Comparison of ENCODE assay signal across 29 mouse cellular contexts in the genomic region with DNA sequence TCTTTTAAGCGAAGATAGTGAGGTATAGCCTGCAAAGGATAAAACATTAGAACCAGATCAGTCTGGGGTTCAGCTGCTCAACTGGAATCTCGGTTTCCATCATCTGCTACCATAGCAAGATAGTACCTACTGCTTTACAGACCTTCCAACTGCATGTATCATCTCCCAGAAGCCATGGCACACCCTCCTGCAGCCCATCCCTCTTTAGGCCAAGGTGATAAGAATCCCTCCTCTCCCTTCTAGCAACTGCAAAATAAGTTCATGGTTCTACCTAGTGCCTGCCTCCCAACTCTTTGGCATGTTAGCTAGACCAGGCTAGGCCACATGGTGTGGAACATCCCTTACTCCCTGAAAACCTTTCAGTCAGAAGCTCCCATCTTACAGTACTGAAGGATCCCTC. TPM values are rescaled to one million over a fixed set of nuclear protein-coding genes. Genes with fewer than 3 reads are reported as not detected.
A peak's percentile ranks its signal among the peaks of the same experiment; 100 is the strongest.
DNase-seq lines count a peak whose midpoint lies in the region; ATAC-seq lines count a peak whose summit lies in the region.
"Had no signal": no experiment of that assay in that cellular context is flagged by ENCODE, and none has a peak within 500 bp of the region (broad histone marks: within the 10 kb centered on the region; RNA-seq: fewer than 3 reads in every experiment).

No protein-coding gene starts in this region.

- H3K36me3 ChIP-seq in liver, embryonic 11.5 days (ENCODE audit: control insufficient read depth, insufficient read depth, low read length), result no peaks in the 10 kb centered on the region
- no peaks in the 10 kb centered on the region for H3K36me3 ChIP-seq in liver, embryonic 16.5 days (ENCODE audit: control insufficient read depth, insufficient read depth)
- no peaks in the 10 kb centered on the region for H3K36me3 ChIP-seq in forebrain, embryonic 15.5 days
- H3K36me3 ChIP-seq: embryonic facial prominence, embryonic 13.5 days; G1E; hindbrain, embryonic 12.5 days; intestine, embryonic 15.5 days; neural tube, embryonic 12.5 days had no signal

- no peaks in the 10 kb centered on the region for H3K27me3 ChIP-seq in liver, embryonic 11.5 days (replicated peaks; ENCODE audit: control insufficient read depth, insufficient read depth, low read length)
- no peaks in the 10 kb centered on the region for H3K27me3 ChIP-seq in liver, embryonic 16.5 days (ENCODE audit: control insufficient read depth, insufficient read depth, low read depth, low read length)
- H3K27me3 ChIP-seq in forebrain, embryonic 15.5 days, result no peaks in the 10 kb centered on the region
- H3K27me3 ChIP-seq: embryonic facial prominence, embryonic 13.5 days; forebrain, embryonic 13.5 days; hindbrain, embryonic 12.5 days; intestine, embryonic 15.5 days; neural tube, embryonic 12.5 days had no signal

- H3K4me2 ChIP-seq in liver, embryonic 11.5 days, result peak overlapping the region; percentile 13; the same call in 1 of the 2 replicates
- H3K4me2 ChIP-seq in liver, embryonic 16.5 days (ENCODE audit: low read depth, low read length), result peak overlapping the region; percentile 41
- H3K4me2 ChIP-seq in forebrain, embryonic 15.5 days (replicated peaks), result no peak overlapping the region
- H3K4me2 ChIP-seq: embryonic facial prominence, embryonic 13.5 days; forebrain, embryonic 13.5 days; heart, embryonic 11.5 days; hindbrain, embryonic 12.5 days; intestine, embryonic 15.5 days; neural tube, embryonic 12.5 days had no signal

- no peaks in the 10 kb centered on the region for H3K9me3 ChIP-seq in liver, embryonic 11.5 days (ENCODE audit: control insufficient read depth, low read length)
- no peaks in the 10 kb centered on the region for H3K9me3 ChIP-seq in liver, embryonic 16.5 days (replicated peaks; ENCODE audit: control insufficient read depth, low read length)
- no peaks in the 10 kb centered on the region for H3K9me3 ChIP-seq in forebrain, embryonic 15.5 days
- H3K9me3 ChIP-seq: embryonic facial prominence, embryonic 13.5 days; forebrain, embryonic 13.5 days; G1E; hindbrain, embryonic 12.5 days; intestine, embryonic 15.5 days; megakaryocyte, embryonic 14.5 days; neural tube, embryonic 12.5 days had no signal

- H3K4me3 ChIP-seq in liver, embryonic 11.5 days (ENCODE audit: low read depth, low read length), result no peak overlapping the region
- no peak overlapping the region; the same call in 1 of the 2 replicates for H3K4me3 ChIP-seq in liver, embryonic 16.5 days (ENCODE audit: low read depth, low read length)
- H3K4me3 ChIP-seq in forebrain, embryonic 15.5 days, result no peak overlapping the region
- H3K4me3 ChIP-seq: embryonic facial prominence, embryonic 13.5 days; forebrain, embryonic 13.5 days; hindbrain, embryonic 12.5 days; intestine, embryonic 15.5 days; megakaryocyte, embryonic 14.5 days; myocyte; neural tube, embryonic 12.5 days had no signal

- H3K4me1 ChIP-seq in liver, embryonic 11.5 days (replicated peaks; ENCODE audit: control insufficient read depth, insufficient read depth, low read length), result peaks cover 68% of the 10 kb centered on the region
- H3K4me1 ChIP-seq in liver, embryonic 16.5 days (ENCODE audit: control insufficient read depth, low read depth, low read length), result peaks cover 87% of the 10 kb centered on the region
- no peaks in the 10 kb centered on the region for H3K4me1 ChIP-seq in forebrain, embryonic 15.5 days
- H3K4me1 ChIP-seq: embryonic facial prominence, embryonic 13.5 days; forebrain, embryonic 13.5 days; hindbrain, embryonic 12.5 days; intestine, embryonic 15.5 days; neural tube, embryonic 12.5 days had no signal

- WGBS in liver, embryonic 11.5 days, result 65% methylated on average over 2 of the region's 2 CpGs
- 38% methylated on average over 2 of the region's 2 CpGs for WGBS in liver, embryonic 16.5 days (ENCODE audit: insufficient replicate concordance)
- 87% methylated on average over 2 of the region's 2 CpGs for WGBS in forebrain, embryonic 15.5 days

- H3K9ac ChIP-seq in liver, embryonic 11.5 days (ENCODE audit: low read depth, low read length), result peak overlapping the region; percentile 22; the same call in 1 of the 2 replicates
- H3K9ac ChIP-seq in liver, embryonic 16.5 days (ENCODE audit: low read depth, low read length), result peak overlapping the region; percentile 39
- H3K9ac ChIP-seq in forebrain, embryonic 15.5 days (replicated peaks), result no peak overlapping the region
- H3K9ac ChIP-seq: embryonic facial prominence, embryonic 13.5 days; forebrain, embryonic 13.5 days; hindbrain, embryonic 12.5 days; intestine, embryonic 15.5 days; neural tube, embryonic 12.5 days had no signal

- DNase-seq in spleen, postnatal 36 days (ENCODE audit: low spot score in 2 of 2), result peak; percentile 16 to 35
- DNase-seq in spleen, adult 12 weeks (ENCODE audit: low spot score), result no peak
- DNase-seq in liver, embryonic 11.5 days (ENCODE audit: low spot score), result no peak
- DNase-seq in embryo, embryonic 11 days, result no peak
- DNase-seq in thymus, postnatal 14 days, result no peak
- DNase-seq: adrenal gland, adult 8-10 months; cerebellum, adult 11 months; cerebellum, adult 9-10 months; cerebellum, postnatal 36 days; gastrocnemius, postnatal 25 days; heart, adult 18-20 months; heart, postnatal 36 days; kidney, adult 2 months; lung, postnatal 36 days; right cerebral cortex, adult 18-20 months; thymus, postnatal 36 days had no signal

- ATAC-seq in liver, embryonic 11.5 days (replicated peaks; ENCODE audit: low FRiP score), result peak; percentile 58
- peak; percentile 71 for ATAC-seq in liver, embryonic 16.5 days (ENCODE audit: low read depth)
- no peak for ATAC-seq in forebrain, embryonic 15.5 days (replicated peaks)
- ATAC-seq: forebrain, embryonic 13.5 days; hindbrain, postnatal 0 days; intestine, embryonic 15.5 days had no signal

- H3K27ac ChIP-seq in liver, embryonic 11.5 days (ENCODE audit: low read depth, low read length), result peak overlapping the region; percentile 65; the same call in 1 of the 2 replicates
- peak overlapping the region; percentile 89 for H3K27ac ChIP-seq in liver, embryonic 16.5 days (ENCODE audit: low read length)
- H3K27ac ChIP-seq in forebrain, embryonic 15.5 days (replicated peaks), result no peak overlapping the region
- H3K27ac ChIP-seq: embryonic facial prominence, embryonic 13.5 days; forebrain, embryonic 13.5 days; hindbrain, embryonic 12.5 days; hindbrain, postnatal 0 days; intestine, embryonic 15.5 days; kidney, postnatal 0 days; neural tube, embryonic 12.5 days had no signal

RNA-seq across cellular contexts. Expression of a gene that starts 52.4 kb away (rescaled TPM):
- polyA plus RNA-seq in liver, embryonic 11.5 days (2014; fragmentation: Nextera tagmentation; extraction: Ambion mirVana), result 62.6 and 65.9 TPM in 2 replicates
- polyA plus RNA-seq in liver, embryonic 16.5 days (2015; fragmentation: Nextera tagmentation; extraction: Ambion mirVana), result 43.6 and 49.6 TPM in 2 replicates
- 42.3 and 45.7 TPM in 2 replicates for polyA plus RNA-seq in forebrain, embryonic 15.5 days (2015; fragmentation: Nextera tagmentation; extraction: Ambion mirVana)

Comparison
In these comparisons a context has a peak if more than half of its experiments do, and no peak if none do; other contexts are left out.
1. DNase-seq: peak in spleen, postnatal 36 days (2 of 2); none in spleen, adult 12 weeks (single experiment), liver, embryonic 11.5 days (single experiment), embryo, embryonic 11 days (single experiment) and thymus, postnatal 14 days (single experiment).